Comparison of ENCODE assay signal across 8 mouse cellular contexts in genomic region chr14:105588391-105589163, GRCm38 (mm10).
A peak's percentile ranks its signal among the peaks of the same experiment; 100 is the strongest.
DNase-seq lines count a peak whose midpoint lies in the region; ATAC-seq lines count a peak whose summit lies in the region.

No protein-coding gene starts in this region.

- no peak for ATAC-seq in heart, embryonic 12.5 days (ENCODE audit: insufficient number of reproducible peaks, low FRiP score)
- peak; percentile 93 for ATAC-seq in midbrain, embryonic 16.5 days
- ATAC-seq in inflammation-experienced regulatory T-cells, adult 6 months: no peak

- intact Hi-C loops in heart, postnatal 25 days (cut with DNase I): no loop called here

- peaks cover 12% of the 10 kb centered on the region; the same call in 1 of the 2 replicates for H3K4me1 ChIP-seq in heart, embryonic 12.5 days (replicated peaks)
- H3K4me1 ChIP-seq in midbrain, embryonic 16.5 days (ENCODE audit: control insufficient read depth, insufficient read depth, low read length): peaks cover 6% of the 10 kb centered on the region; the same call in 1 of the 2 replicates

- H3K4me3 ChIP-seq in heart, embryonic 12.5 days: no peak overlapping the region
- no peak overlapping the region for H3K4me3 ChIP-seq in midbrain, embryonic 16.5 days (ENCODE audit: low read depth, low read length)

- H3K9ac ChIP-seq in heart, embryonic 12.5 days: no peak overlapping the region
- no peak overlapping the region for H3K9ac ChIP-seq in midbrain, embryonic 16.5 days (ENCODE audit: low read depth, low read length)

- no peaks in the 10 kb centered on the region for H3K36me3 ChIP-seq in heart, embryonic 12.5 days
- H3K36me3 ChIP-seq in midbrain, embryonic 16.5 days (ENCODE audit: control insufficient read depth, insufficient read depth, low read length): no peaks in the 10 kb centered on the region

- DNase-seq in heart, adult 11 months: peak; percentile 91
- DNase-seq in heart, postnatal 25 days (ENCODE audit: low spot score): no peak
- peak; percentile 62 to 69 for DNase-seq in cerebellum, postnatal 14 days
- peak; percentile 70 to 89 for DNase-seq in layer of hippocampus, postnatal 14 days (ENCODE audit: low spot score in 2 of 2)
- DNase-seq in spleen, postnatal 10 days (ENCODE audit: low spot score in 2 of 2): no peak

- no peaks in the 10 kb centered on the region for H3K27me3 ChIP-seq in heart, embryonic 12.5 days (replicated peaks)
- no peaks in the 10 kb centered on the region for H3K27me3 ChIP-seq in midbrain, embryonic 16.5 days (ENCODE audit: control insufficient read depth, insufficient read depth, low read depth, low read length)

- H3K9me3 ChIP-seq in heart, embryonic 12.5 days (replicated peaks): no peaks in the 10 kb centered on the region
- no peaks in the 10 kb centered on the region for H3K9me3 ChIP-seq in midbrain, embryonic 16.5 days (replicated peaks; ENCODE audit: control insufficient read depth, low read length, poor library complexity, severe bottlenecking)

- 73% methylated on average over 15 of the region's 15 CpGs for WGBS in heart, embryonic 12.5 days
- 52% methylated on average over 15 of the region's 15 CpGs for WGBS in midbrain, embryonic 16.5 days

- H3K27ac ChIP-seq in heart, embryonic 12.5 days (ENCODE audit: poor library complexity, severe bottlenecking): 0 out of 2 replicates have a peak overlapping the region, but pooled peaks have one; percentile 10
- peak overlapping the region; percentile 70 for H3K27ac ChIP-seq in midbrain, embryonic 16.5 days (ENCODE audit: low read length)

- H3K4me2 ChIP-seq in heart, embryonic 12.5 days: no peak overlapping the region
- no peak overlapping the region for H3K4me2 ChIP-seq in midbrain, embryonic 16.5 days (ENCODE audit: low read length)

Comparison
In these comparisons a context has a peak if more than half of its experiments do, and no peak if none do; other contexts are left out.
1. DNase-seq: peak in heart, adult 11 months (single experiment), cerebellum, postnatal 14 days (2 of 2) and layer of hippocampus, postnatal 14 days (2 of 2); none in heart, postnatal 25 days (single experiment) and spleen, postnatal 10 days (0 of 2).